Mouse (Mus musculus) MEL (cell line): ENCODE measurements around the gene Pecam1. TPM values are rescaled to one million over a fixed set of nuclear protein-coding genes. Genes with fewer than 3 reads are reported as not detected.
A peak's percentile ranks its signal among the peaks of the same experiment; 100 is the strongest.

Source experiments
- DNase-seq: peaks from one replicate; pipeline ENCODE4 v3.0.0; 2011; ENCODE audit warnings: low read depth, low spot score
- H3K27ac ChIP-seq: 2 replicates; pipeline ENCODE4 v1.5.1; 2012; ENCODE audit warnings: low read depth, mild to moderate bottlenecking, control low read depth, low read length, moderate library complexity; ENCODE audit not compliant: control insufficient read depth
- H3K27me3 ChIP-seq, 2 experiments: fragments of 150-350 bp in 1 of 2; sonication (generic) in 1 of 2; 2 replicates each; pipeline ENCODE4 v1.6.1; 2012; ENCODE audit warnings: low read length in 2 of 2, mild to moderate bottlenecking in 2 of 2, improper control_type of control experiment in 1 of 2, moderate library complexity in 1 of 2; ENCODE audit not compliant: insufficient read depth in 2 of 2, control insufficient read depth in 1 of 2
- H3K36me3 ChIP-seq, 2 experiments: 2 replicates each; pipeline ENCODE4 v1.6.1; 2012 to 2014; ENCODE audit warnings: low read length in 2 of 2, improper control_type of control experiment in 1 of 2, inconsistent platforms in 1 of 2, mild to moderate bottlenecking in 1 of 2; ENCODE audit not compliant: insufficient read depth in 2 of 2, control insufficient read depth in 1 of 2
- H3K4me1 ChIP-seq, 2 experiments: fragments of 150-350 bp in 1 of 2; sonication (generic) in 1 of 2; 2 replicates each; pipeline ENCODE4 v1.6.1; 2012; ENCODE audit warnings: low read length in 2 of 2, improper control_type of control experiment in 1 of 2, mild to moderate bottlenecking in 1 of 2; ENCODE audit not compliant: insufficient read depth in 2 of 2, control insufficient read depth in 1 of 2
- H3K4me3 ChIP-seq, 2 experiments: fragments of 150-350 bp in 1 of 2; sonication (generic) in 1 of 2; 2 replicates each; pipeline ENCODE4 v1.5.1; 2012; ENCODE audit warnings: low read depth in 2 of 2, low read length in 2 of 2, mild to moderate bottlenecking in 2 of 2, moderate library complexity in 2 of 2, control low read depth in 1 of 2, improper control_type of control experiment in 1 of 2; ENCODE audit not compliant: control insufficient read depth in 1 of 2, insufficient read depth in 1 of 2
- H3K79me2 ChIP-seq: 2 replicates; pipeline ENCODE4 v1.6.1; 2012; ENCODE audit warnings: mild to moderate bottlenecking, low read length, moderate library complexity; ENCODE audit not compliant: control insufficient read depth, poor library complexity, insufficient read depth
- H3K9ac ChIP-seq: 2 replicates; pipeline ENCODE4 v1.6.1; 2012; ENCODE audit warnings: low read depth, mild to moderate bottlenecking, control low read depth, low read length, moderate library complexity; ENCODE audit not compliant: control insufficient read depth, poor library complexity, severe bottlenecking
- H3K9me3 ChIP-seq: fragments of 150-350 bp; sonication (generic); replicated peaks from 2 replicates; pipeline ENCODE4 v1.6.1; 2012; ENCODE audit warnings: mild to moderate bottlenecking, low read length, improper control_type of control experiment, moderate library complexity; ENCODE audit not compliant: insufficient read depth
- BHLHE40 ChIP-seq: IDR thresholded peaks from 2 replicates; pipeline ENCODE4 v1.6.1; 2012; ENCODE audit warnings: low read depth, mild to moderate bottlenecking, inconsistent platforms, low read length, improper control_type of control experiment, borderline replicate concordance
- CHD1 ChIP-seq: IDR thresholded peaks from 2 replicates; pipeline ENCODE4 v1.6.1; 2012; ENCODE audit warnings: low read depth, mild to moderate bottlenecking, inconsistent platforms, low read length, improper control_type of control experiment
- CHD2 ChIP-seq: IDR thresholded peaks from 2 replicates; pipeline ENCODE4 v1.6.1; 2011; ENCODE audit warnings: low read length, improper control_type of control experiment
- CTCF ChIP-seq, 3 experiments: IDR thresholded peaks in 2 of 3; conservative IDR thresholded peaks in 1 of 3; 2 replicates each; pipeline ENCODE4 v1.5.1; 2011 to 2012; ENCODE audit warnings: low read length in 3 of 3, low read depth in 2 of 3, mild to moderate bottlenecking in 2 of 3, improper control_type of control experiment in 1 of 3, inconsistent platforms in 1 of 3, mixed read lengths in 1 of 3, moderate library complexity in 1 of 3; ENCODE audit not compliant: control insufficient read depth in 1 of 3, insufficient read depth in 1 of 3, poor library complexity in 1 of 3, severe bottlenecking in 1 of 3
- E2F4 ChIP-seq: IDR thresholded peaks from 2 replicates; pipeline ENCODE4 v1.6.1; 2011; ENCODE audit warnings: low read depth, low read length, improper control_type of control experiment, borderline replicate concordance
- EP300 ChIP-seq, 2 experiments: IDR thresholded peaks; 2 replicates each; pipeline ENCODE4 v1.6.1; 2011; ENCODE audit warnings: improper control_type of control experiment in 2 of 2, low read length in 2 of 2, low read depth in 1 of 2, mild to moderate bottlenecking in 1 of 2
- ETS1 ChIP-seq: IDR thresholded peaks from 2 replicates; pipeline ENCODE4 v1.6.1; 2012; ENCODE audit warnings: low read depth, mild to moderate bottlenecking, inconsistent platforms, low read length, improper control_type of control experiment, moderate library complexity
- GABPA ChIP-seq: IDR thresholded peaks from 2 replicates; pipeline ENCODE4 v1.6.1; 2012; ENCODE audit warnings: low read depth, mild to moderate bottlenecking, inconsistent platforms, low read length, improper control_type of control experiment, moderate library complexity
- GATA1 ChIP-seq: IDR thresholded peaks from 2 replicates; pipeline ENCODE4 v1.6.1; 2011; ENCODE audit warnings: low read depth, low read length, improper control_type of control experiment
- HCFC1 ChIP-seq: IDR thresholded peaks from 2 replicates; pipeline ENCODE4 v1.6.1; 2012; ENCODE audit warnings: low read depth, mild to moderate bottlenecking, inconsistent platforms, low read length, improper control_type of control experiment, moderate library complexity
- JUND ChIP-seq: IDR thresholded peaks from 2 replicates; pipeline ENCODE4 v1.6.1; 2011; ENCODE audit warnings: low read depth, mild to moderate bottlenecking, improper control_type of control experiment, low read length
- KAT2A ChIP-seq: conservative IDR thresholded peaks from 2 replicates; pipeline ENCODE4 v1.6.1; 2012; ENCODE audit warnings: low read depth, low read length, improper control_type of control experiment, inconsistent platforms
- MAX ChIP-seq: IDR thresholded peaks from 2 replicates; pipeline ENCODE4 v1.6.1; 2011; ENCODE audit warnings: low read length, improper control_type of control experiment
- MAZ ChIP-seq: IDR thresholded peaks from 2 replicates; pipeline ENCODE4 v1.6.1; 2012; ENCODE audit warnings: low read depth, mild to moderate bottlenecking, inconsistent platforms, low read length, improper control_type of control experiment
- MEF2A ChIP-seq: IDR thresholded peaks from 2 replicates; pipeline ENCODE4 v1.6.1; 2014; ENCODE audit warnings: low read depth, mild to moderate bottlenecking, inconsistent platforms, low read length, improper control_type of control experiment; ENCODE audit not compliant: poor library complexity, insufficient replicate concordance, severe bottlenecking; ENCODE audit errors: extremely low read depth
- MYB ChIP-seq: IDR thresholded peaks from 2 replicates; pipeline ENCODE4 v1.6.1; 2011; ENCODE audit warnings: mild to moderate bottlenecking, low read depth, low read length, improper control_type of control experiment
- MYC ChIP-seq: IDR thresholded peaks from 2 replicates; pipeline ENCODE4 v1.6.1; 2011; ENCODE audit warnings: low read depth, mild to moderate bottlenecking, low read length, improper control_type of control experiment, moderate library complexity
- NELFE ChIP-seq: IDR thresholded peaks from 2 replicates; pipeline ENCODE4 v1.6.1; 2011; ENCODE audit warnings: low read depth, low read length, improper control_type of control experiment
- NRF1 ChIP-seq: IDR thresholded peaks from 2 replicates; pipeline ENCODE4 v1.6.1; 2014; ENCODE audit warnings: low read depth, mild to moderate bottlenecking, inconsistent platforms, low read length, improper control_type of control experiment, moderate library complexity; ENCODE audit not compliant: poor library complexity, insufficient read depth, severe bottlenecking
- POLR2A ChIP-seq, 2 experiments: IDR thresholded peaks; 2 replicates each; pipeline ENCODE4 v1.6.1; 2011 to 2012; ENCODE audit warnings: low read length in 2 of 2, mild to moderate bottlenecking in 2 of 2, control low read depth in 1 of 2, improper control_type of control experiment in 1 of 2, low read depth in 1 of 2, moderate library complexity in 1 of 2; ENCODE audit not compliant: control insufficient read depth in 1 of 2, insufficient read depth in 1 of 2, poor library complexity in 1 of 2
- POLR2AphosphoS2 ChIP-seq: IDR thresholded peaks from 2 replicates; pipeline ENCODE4 v1.6.1; 2011; ENCODE audit warnings: low read length, improper control_type of control experiment
- POLR2AphosphoS5 ChIP-seq: IDR thresholded peaks from 2 replicates; pipeline ENCODE4 v1.6.1; 2012; ENCODE audit warnings: low read depth, borderline replicate concordance, mild to moderate bottlenecking, inconsistent platforms, low read length, moderate library complexity, mixed read lengths
- RAD21 ChIP-seq: IDR thresholded peaks from 2 replicates; pipeline ENCODE4 v1.6.1; 2011; ENCODE audit warnings: mild to moderate bottlenecking, low read depth, low read length, improper control_type of control experiment
- RCOR1 ChIP-seq: IDR thresholded peaks from 2 replicates; pipeline ENCODE4 v1.6.1; 2012; ENCODE audit warnings: low read depth, mild to moderate bottlenecking, inconsistent platforms, low read length, improper control_type of control experiment
- SIN3A ChIP-seq: IDR thresholded peaks from 2 replicates; pipeline ENCODE4 v1.6.1; 2012; ENCODE audit warnings: low read length, improper control_type of control experiment, inconsistent platforms
- SMC3 ChIP-seq: IDR thresholded peaks from 2 replicates; pipeline ENCODE4 v1.6.1; 2011; ENCODE audit warnings: low read depth, low read length, improper control_type of control experiment
- TAL1 ChIP-seq: IDR thresholded peaks from 2 replicates; pipeline ENCODE4 v1.6.1; 2012; ENCODE audit warnings: mild to moderate bottlenecking, inconsistent platforms, low read length, moderate library complexity, mixed read lengths
- TBP ChIP-seq: IDR thresholded peaks from 2 replicates; pipeline ENCODE4 v1.8.0; 2011; ENCODE audit warnings: low read depth, low read length, improper control_type of control experiment
- TCF12 ChIP-seq: IDR thresholded peaks from 2 replicates; pipeline ENCODE4 v1.6.1; 2014; ENCODE audit warnings: low read depth, mild to moderate bottlenecking, inconsistent platforms, low read length, improper control_type of control experiment, moderate library complexity
- UBTF ChIP-seq: IDR thresholded peaks from 2 replicates; pipeline ENCODE4 v1.6.1; 2012; ENCODE audit warnings: low read depth, mild to moderate bottlenecking, inconsistent platforms, low read length, improper control_type of control experiment, moderate library complexity, borderline replicate concordance; ENCODE audit not compliant: insufficient read depth
- USF1 ChIP-seq: IDR thresholded peaks from 2 replicates; pipeline ENCODE4 v1.6.1; 2014; ENCODE audit warnings: low read depth, mild to moderate bottlenecking, inconsistent platforms, low read length, improper control_type of control experiment, moderate library complexity
- USF2 ChIP-seq, 2 experiments: IDR thresholded peaks; 2 replicates each; pipeline ENCODE4 v1.6.1; 2011 to 2012; ENCODE audit warnings: improper control_type of control experiment in 2 of 2, low read length in 2 of 2, borderline replicate concordance in 1 of 2, inconsistent platforms in 1 of 2, low read depth in 1 of 2, mild to moderate bottlenecking in 1 of 2; ENCODE audit not compliant: insufficient read depth in 1 of 2
- ZC3H11A ChIP-seq: IDR thresholded peaks from 2 replicates; pipeline ENCODE4 v1.6.1; 2012; ENCODE audit warnings: low read depth, mild to moderate bottlenecking, inconsistent platforms, low read length, improper control_type of control experiment
- ZKSCAN1 ChIP-seq: IDR thresholded peaks from 2 replicates; pipeline ENCODE4 v1.6.1; 2012; ENCODE audit warnings: low read depth, mild to moderate bottlenecking, inconsistent platforms, low read length, improper control_type of control experiment, moderate library complexity
- ZMIZ1 ChIP-seq: IDR thresholded peaks from 2 replicates; pipeline ENCODE4 v1.6.1; 2012; ENCODE audit warnings: low read depth, mild to moderate bottlenecking, inconsistent platforms, low read length, improper control_type of control experiment, moderate library complexity
- ZNF384 ChIP-seq: IDR thresholded peaks from 2 replicates; pipeline ENCODE4 v1.6.1; 2012; ENCODE audit warnings: low read depth, mild to moderate bottlenecking, inconsistent platforms, low read length, improper control_type of control experiment
- polyA plus RNA-seq, 2 experiments: library from polyadenylated mRNA; stranded (reverse) in 1 of 2; unstranded in 1 of 2; fragments of >175 nt in 1 of 2; fragments of >200 nt in 1 of 2; gene quantifications; 2 replicates each; pipeline versions ENCODE4 v1.2.1 to v1.2.4; 2012; ENCODE audit warnings: low replicate concordance in 2 of 2, low read depth in 1 of 2; ENCODE audit not compliant: insufficient read length in 2 of 2, insufficient read depth in 1 of 2, missing spikeins in 1 of 2
- total RNA-seq: library from RNA; depleted of rRNA; stranded (reverse); fragments of 300-350 nt; gene quantifications from 2 replicates; pipeline ENCODE4 v1.2.3, GENCODE M21; 2012

The Pecam1 gene
- total and polyA plus RNA-seq, 3 experiments = 0.12 to 0.14 TPM; not detected in 1

DNA sequence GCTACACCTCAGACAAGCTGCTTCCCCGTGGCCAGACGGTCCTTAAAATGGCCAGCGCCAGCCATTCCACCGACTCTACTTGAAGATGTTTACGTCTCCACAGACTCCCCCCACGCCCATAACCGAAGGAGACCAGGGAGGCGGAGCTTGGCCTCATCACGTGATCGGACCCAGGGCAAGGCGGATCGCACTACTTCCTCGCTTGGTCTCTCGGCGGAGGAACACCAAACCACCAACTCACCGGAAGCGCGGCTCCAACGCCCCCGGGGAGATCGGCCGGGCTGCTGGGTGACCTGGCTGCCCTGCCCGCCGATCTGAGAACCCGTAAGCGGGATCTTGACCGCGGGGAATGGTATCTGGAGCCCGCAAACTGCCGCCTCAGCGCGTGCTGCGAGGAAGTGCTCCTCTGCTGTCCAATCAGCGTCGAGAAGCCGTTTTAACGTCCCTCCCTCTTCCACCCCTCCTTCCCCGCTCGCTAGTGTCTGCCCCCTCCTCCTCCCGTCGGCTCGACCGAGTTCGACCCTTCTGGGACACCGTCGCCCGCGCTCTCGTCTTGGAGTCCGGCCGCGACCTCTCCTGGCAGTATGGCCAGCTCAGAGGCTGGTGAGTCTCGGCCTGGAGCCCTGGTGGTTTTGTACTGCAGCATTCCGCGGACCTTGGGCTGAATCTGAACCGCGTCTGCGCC is 38.5 kb upstream of the Pecam1 start, which contains the start of the genes Ddx5 and Cep95:
Gene Ddx5, minus strand, starts transcription at position 411 of the 685 bp plus-strand sequence.
Gene Cep95, plus strand, starts transcription at position 478 of the 685 bp plus-strand sequence.
- Histone ChIP-seq H3K36me3 (peaks cover 31 to 37% of the 10 kb centered on the region in 2 experiments), H3K4me3 (peak within 1 kb of the TSS; percentile 82 to 86), H3K79me2 (peaks cover 45% of the 10 kb centered on the region), H3K9ac (peak within 1 kb of the TSS; percentile 96), H3K9me3 (no peaks in the 10 kb centered on the region), H3K27ac (peak within 1 kb of the TSS; percentile 91), H3K27me3 (no peaks in the 10 kb centered on the region), H3K4me1 (peaks cover 3 to 9% of the 10 kb centered on the region in 2 experiments)
- peak; percentile 100 for DNase-seq
- TF ChIP-seq POLR2AphosphoS2 (no peak; the same call in none of the 2 replicates), MAZ (peak; percentile 100), RCOR1 (no peak), CHD2 (no peak; the same call in 1 of the 2 replicates), MYB (peak; percentile 73), UBTF (no peak), TCF12 (peak; percentile 59), ZC3H11A (no peak; the same call in 1 of the 2 replicates), ETS1 (peak; percentile 47; the same call in 1 of the 2 replicates), GATA1 (no peak), MYC (peak; percentile 85), MEF2A (no peak), SMC3 (no peak), KAT2A (peak; percentile 78), EP300 (IDR thresholded peaks at IDR 0.05; ENCODE audit: low read depth in 1 of 2, low read length in 2 of 2) (peak in 1 of 2 experiments; percentile 57; a peak in 2 of 4 replicates), GABPA (no peak), RAD21 (no peak), NELFE (peak; percentile 87), HCFC1 (peak; percentile 84), USF2 (IDR thresholded peaks at IDR 0.05; ENCODE audit: borderline replicate concordance in 1 of 2, insufficient read depth in 1 of 2, low read depth in 1 of 2, low read length in 2 of 2) (peak in 1 of 2 experiments; percentile 93; a peak in 3 of 4 replicates), USF1 (peak; percentile 99), CTCF (IDR thresholded peaks at IDR 0.05 in 2 of 3, conservative IDR thresholded peaks at IDR 0.05 in 1 of 3; ENCODE audit: control insufficient read depth in 1 of 3, insufficient read depth in 1 of 3, low read depth in 2 of 3, low read length in 3 of 3, poor library complexity in 1 of 3, severe bottlenecking in 1 of 3) (peak in 1 of 3 experiments; percentile 28; a peak in 1 of 6 replicates), ZMIZ1 (peak; percentile 83), ZNF384 (no peak), CHD1 (peak; percentile 53; the same call in 1 of the 2 replicates), BHLHE40 (peak; percentile 87), TAL1 (no peak), ZKSCAN1 (no peak), NRF1 (no peak), TBP (no peak), POLR2AphosphoS5 (no peak), E2F4 (no peak), SIN3A (peak; percentile 66), MAX (peak; percentile 90), JUND (no peak), POLR2A (IDR thresholded peaks at IDR 0.05; ENCODE audit: control insufficient read depth in 1 of 2, insufficient read depth in 1 of 2, low read depth in 1 of 2, low read length in 2 of 2, poor library complexity in 1 of 2) (peak; percentile 80 to 91)
